Mouse (Mus musculus) brain, embryonic 14.5 days (tissue): ENCODE data around the gene Prm1.

Experiments
- CTCF ChIP-seq: fragments of 200-500 bp; IDR thresholded peaks from 2 replicates; pipeline ENCODE4 v1.5.1; 2012; ENCODE audit warnings: inconsistent platforms, mild to moderate bottlenecking, moderate library complexity, borderline replicate concordance; ENCODE audit not compliant: insufficient read depth, insufficient read length; ENCODE audit errors: extremely low read depth
- POLR2A ChIP-seq: fragments of 200-500 bp; IDR thresholded peaks from 2 replicates; pipeline ENCODE4 v1.6.1; 2012; ENCODE audit warnings: mild to moderate bottlenecking, inconsistent platforms, borderline replicate concordance; ENCODE audit not compliant: poor library complexity, insufficient read depth, insufficient read length, severe bottlenecking; ENCODE audit errors: extremely low read depth

DNA sequence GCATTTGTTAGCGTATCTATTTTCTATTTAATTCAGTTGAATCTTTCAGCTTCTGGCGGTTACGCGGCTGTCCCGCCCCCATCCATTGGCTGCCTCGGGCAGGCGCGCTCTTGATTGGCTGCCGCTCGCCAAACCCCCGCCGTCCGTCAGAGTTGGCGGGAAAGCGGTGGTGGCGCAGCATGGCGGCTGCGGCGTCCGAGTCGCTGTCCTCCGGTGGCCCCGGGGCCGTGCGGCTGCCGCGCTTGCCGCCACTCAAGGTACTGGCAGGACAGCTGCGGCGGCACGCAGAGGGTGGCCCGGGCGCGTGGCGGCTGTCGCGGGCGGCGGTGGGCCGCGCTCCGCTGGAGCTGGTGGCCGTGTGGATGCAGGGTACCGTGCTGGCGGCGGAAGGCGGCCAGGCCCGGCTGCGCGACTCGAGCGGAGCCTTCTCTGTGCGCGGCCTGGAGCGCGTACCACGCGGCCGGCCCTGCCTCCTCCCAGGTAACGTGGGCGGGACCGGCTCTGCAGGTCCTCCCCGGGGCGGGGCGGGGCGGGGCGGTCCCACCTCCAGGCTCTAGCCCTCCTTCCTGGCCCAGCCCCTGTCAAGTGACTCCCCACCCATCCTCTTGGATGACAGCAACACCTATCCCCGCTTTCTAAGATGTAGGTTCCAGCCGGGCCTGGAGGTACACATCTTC lies 29.4 kb upstream of the Prm1 start, which contains the start of gene Rmi2:
- TF ChIP-seq CTCF: no peak
- TF ChIP-seq POLR2A: 0 out of 2 replicates have a peak, but pooled peaks have one; percentile 29
